Mouse (Mus musculus) forebrain, embryonic 10.5 days (tissue): ENCODE data around the gene Gpr25. TPM values are rescaled to one million over a fixed set of nuclear protein-coding genes. Genes with fewer than 3 reads are reported as not detected.
A peak's percentile ranks its signal among the peaks of the same experiment; 100 is the strongest.

ENCODE experiments used
- DNase-seq: peaks from one replicate; pipeline ENCODE4 v3.0.0-alpha.2; 2017; ENCODE audit warnings: low spot score; ENCODE audit errors: extremely low spot score
- H3K27ac ChIP-seq: fragments of 300-500 bp; sonication (generic); 2 replicates; pipeline ENCODE4 v1.5.1; 2016; ENCODE audit warnings: mild to moderate bottlenecking
- H3K27me3 ChIP-seq: fragments of 300-500 bp; sonication (generic); 2 replicates; pipeline ENCODE4 v1.6.1; 2016; ENCODE audit warnings: mild to moderate bottlenecking; ENCODE audit not compliant: poor library complexity, severe bottlenecking
- H3K36me3 ChIP-seq: fragments of 300-500 bp; sonication (generic); replicated peaks from 2 replicates; pipeline ENCODE4 v1.6.1; 2016; ENCODE audit warnings: mild to moderate bottlenecking, moderate library complexity
- H3K4me1 ChIP-seq: fragments of 300-500 bp; sonication (generic); 2 replicates; pipeline ENCODE4 v1.6.1; 2016
- H3K4me3 ChIP-seq: fragments of 300-500 bp; sonication (generic); 2 replicates; pipeline ENCODE4 v1.5.1; 2016; ENCODE audit warnings: mild to moderate bottlenecking, moderate library complexity
- H3K9me3 ChIP-seq: fragments of 300-500 bp; sonication (generic); 2 replicates; pipeline ENCODE4 v1.6.1; 2016; ENCODE audit warnings: mild to moderate bottlenecking, moderate library complexity
- whole genome bisulfite sequencing: fragments of 180-500 bp; shearing (Covaris S2); methylation state at CpG from one replicate; pipeline ENCODE4 v1.1.7; 2016; 5-methylcytosine and 5-hydroxymethylcytosine counted together
- polyA plus RNA-seq: library from polyadenylated mRNA; unstranded; fragments of >200 nt; fragmentation: Nextera tagmentation; extraction: Ambion mirVana; gene quantifications from 2 replicates; pipeline ENCODE4 v1.2.1, GENCODE M21; 2016

Gpr25 gene
- polyA plus RNA-seq, 1 experiment from 2014 or later: not detected

DNA sequence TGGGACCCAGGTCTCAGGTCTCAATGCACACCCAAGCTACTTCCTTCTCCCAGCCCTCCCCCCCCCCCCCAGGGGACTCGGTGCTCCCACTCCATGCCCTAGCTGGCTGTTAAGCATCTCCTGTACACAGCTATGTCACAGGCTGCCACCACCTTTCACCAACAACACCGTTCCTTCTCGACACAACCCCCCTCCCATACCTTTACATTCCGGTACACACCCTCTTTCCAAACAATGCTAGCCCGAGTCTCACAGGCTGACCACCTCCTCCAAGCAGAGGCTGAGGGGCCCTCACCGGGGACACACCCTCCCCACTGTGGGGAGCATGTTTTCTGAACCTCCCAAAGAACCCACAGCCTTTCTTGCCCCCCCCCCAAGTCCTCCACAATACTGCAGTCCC, 29.1 kb downstream of the Gpr25 start:
- H3K4me1 ChIP-seq: peaks cover 70% of the 10 kb centered on the region

DNA sequence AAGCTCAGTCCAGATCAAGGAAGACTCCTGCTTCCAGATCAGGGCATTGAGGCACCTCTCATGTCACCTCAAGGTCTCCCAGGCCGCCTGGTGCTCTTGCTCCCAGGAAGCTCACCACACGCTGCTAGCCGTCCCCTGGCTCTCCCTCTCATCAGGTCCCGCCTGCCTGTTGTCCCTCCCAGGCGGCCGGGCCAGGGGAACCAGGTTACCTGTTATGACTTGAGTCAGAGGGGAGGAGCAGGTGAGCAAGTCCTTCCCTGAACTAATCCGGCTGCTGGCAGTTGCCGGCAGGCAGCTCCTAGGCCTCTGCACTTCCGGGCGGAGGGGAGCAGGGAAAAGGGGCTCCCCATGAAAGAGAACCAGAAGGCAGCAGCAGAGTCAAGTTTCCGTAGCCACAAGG, 30.5 kb downstream of the Gpr25 start:
- Histone ChIP-seq H3K27ac (peak overlapping the region; percentile 80), H3K27me3 (peaks cover 20% of the 10 kb centered on the region), H3K4me1 (peaks cover 73% of the 10 kb centered on the region), H3K36me3 (peaks cover 33% of the 10 kb centered on the region), H3K4me3 (peak overlapping the region; percentile 72), H3K9me3 (no peaks in the 10 kb centered on the region)
- no peak for DNase-seq
- WGBS: 19% methylated on average over 11 of the region's 11 CpGs

More for the DNA sequence above, 29.1 kb downstream of the Gpr25 start:
- no peak for DNase-seq
- 3% methylated on average over 6 of the region's 6 CpGs for WGBS
- Histone ChIP-seq H3K36me3 (peaks cover 19% of the 10 kb centered on the region), H3K27ac (peak overlapping the region; percentile 80), H3K27me3 (peaks cover 34% of the 10 kb centered on the region), H3K4me3 (peak overlapping the region; percentile 72), H3K9me3 (no peaks in the 10 kb centered on the region)

- no peak for DNase-seq
Observed at GRCm38 (mm10) chr1:136229040-136229373, 31.7 kb downstream of the Gpr25 start.

DNA sequence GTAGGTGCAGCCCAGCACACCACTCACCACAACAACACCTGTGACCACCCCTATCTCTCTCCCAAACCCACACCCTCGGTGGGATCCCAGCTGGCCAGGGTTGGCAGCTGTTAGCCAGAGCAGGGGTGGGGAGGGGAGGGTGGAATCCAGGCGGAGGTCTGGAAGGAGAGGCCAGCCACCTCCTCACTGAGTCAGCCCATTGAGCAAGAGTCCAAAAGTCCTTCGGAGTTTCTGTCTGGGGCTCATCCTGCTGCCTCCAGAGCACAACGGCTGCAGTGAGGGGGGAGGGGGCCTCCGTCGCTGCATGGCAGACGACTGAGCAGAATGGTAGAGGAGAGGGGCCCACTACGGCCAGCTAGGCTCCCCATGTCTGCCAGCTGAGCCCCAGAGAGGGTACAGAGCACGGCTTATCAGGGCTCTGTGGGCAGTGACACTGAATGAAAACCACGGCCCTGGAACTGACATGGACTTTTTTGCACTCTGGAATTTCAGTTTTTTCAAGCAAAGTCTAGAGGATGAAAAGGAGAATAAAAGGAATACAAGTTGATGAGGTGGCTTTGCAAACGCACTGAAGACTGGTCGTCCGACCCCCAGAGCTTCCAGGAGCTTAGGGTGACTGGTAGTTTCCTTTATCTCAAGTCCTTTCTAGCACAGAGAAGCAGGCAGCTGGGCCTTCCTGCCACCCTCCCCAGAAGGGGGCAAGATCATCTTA, 32.2 kb downstream of the Gpr25 start:
- H3K27me3 ChIP-seq: peaks cover 16% of the 10 kb centered on the region; the same call in 1 of the 2 replicates
- no peak for DNase-seq
- peak overlapping the region; percentile 80 for H3K27ac ChIP-seq
- H3K9me3 ChIP-seq: no peaks in the 10 kb centered on the region
- H3K4me3 ChIP-seq: peak overlapping the region; percentile 72; the same call in 1 of the 2 replicates
- peaks cover 57% of the 10 kb centered on the region for H3K4me1 ChIP-seq
- 19% methylated on average over 13 of the region's 13 CpGs for WGBS
- H3K36me3 ChIP-seq: peaks cover 51% of the 10 kb centered on the region

More at GRCm38 (mm10) chr1:136229040-136229373, 31.7 kb downstream of the Gpr25 start:
- Histone ChIP-seq H3K27me3 (peaks cover 16% of the 10 kb centered on the region; the same call in 1 of the 2 replicates), H3K4me3 (peak overlapping the region; percentile 72; the same call in 1 of the 2 replicates), H3K4me1 (peaks cover 62% of the 10 kb centered on the region), H3K9me3 (no peaks in the 10 kb centered on the region), H3K36me3 (peaks cover 45% of the 10 kb centered on the region), H3K27ac (peak overlapping the region; percentile 80)
- WGBS: 7% methylated on average over 6 of the region's 6 CpGs

GRCm38 (mm10) chr1:136227870-136228269, 32.8 kb downstream of the Gpr25 start:
- Histone ChIP-seq H3K36me3 (peaks cover 57% of the 10 kb centered on the region), H3K9me3 (no peaks in the 10 kb centered on the region), H3K4me3 (no peak overlapping the region), H3K27me3 (peaks cover 16% of the 10 kb centered on the region; the same call in 1 of the 2 replicates), H3K4me1 (peaks cover 55% of the 10 kb centered on the region), H3K27ac (peak overlapping the region; percentile 80)
- 81% methylated on average over 4 of the region's 4 CpGs for WGBS
- DNase-seq: no peak

DNA sequence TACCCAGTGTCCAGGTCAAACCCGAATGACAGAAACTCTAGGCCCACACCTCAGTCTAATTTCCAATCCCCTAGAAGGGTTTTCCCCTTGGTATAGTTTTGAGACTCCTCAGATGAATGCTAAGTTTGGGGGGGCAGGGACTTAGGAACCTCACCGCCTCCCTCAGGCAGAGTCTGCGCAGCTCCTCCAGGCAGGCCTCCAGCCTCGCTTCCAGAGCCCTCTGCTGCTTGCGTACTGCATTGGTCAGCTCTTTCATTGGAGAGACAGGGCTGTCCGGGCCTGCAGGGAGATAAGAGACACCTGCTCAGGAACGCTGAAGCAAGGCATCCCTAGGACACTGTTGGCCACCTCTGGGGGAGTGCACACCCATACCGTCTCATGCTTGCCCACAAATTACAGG, 34.0 kb downstream of the Gpr25 start:
- Histone ChIP-seq H3K36me3 (peaks cover 69% of the 10 kb centered on the region), H3K4me1 (peaks cover 43% of the 10 kb centered on the region), H3K4me3 (no peak overlapping the region), H3K27me3 (peaks cover 15% of the 10 kb centered on the region; the same call in 1 of the 2 replicates), H3K27ac (no peak overlapping the region), H3K9me3 (no peaks in the 10 kb centered on the region)
- 93% methylated on average over 8 of the region's 8 CpGs for WGBS
- no peak for DNase-seq

- 97% methylated on average over 8 of the region's 8 CpGs for WGBS
- Histone ChIP-seq H3K27me3 (peaks cover 12% of the 10 kb centered on the region; the same call in 1 of the 2 replicates), H3K9me3 (no peaks in the 10 kb centered on the region), H3K36me3 (peaks cover 77% of the 10 kb centered on the region), H3K4me3 (no peak overlapping the region), H3K27ac (no peak overlapping the region), H3K4me1 (peaks cover 35% of the 10 kb centered on the region)
- DNase-seq: no peak
Observed at GRCm38 (mm10) chr1:136225846-136226245, 34.8 kb downstream of the Gpr25 start.

- H3K9me3 ChIP-seq: no peaks in the 10 kb centered on the region
- H3K4me1 ChIP-seq: peaks cover 15% of the 10 kb centered on the region
- H3K4me3 ChIP-seq: no peak overlapping the region
- H3K36me3 ChIP-seq: peaks cover 97% of the 10 kb centered on the region
- H3K27me3 ChIP-seq: peaks cover 3% of the 10 kb centered on the region; the same call in 1 of the 2 replicates
- DNase-seq: no peak
- 92% methylated on average over 10 of the region's 10 CpGs for WGBS
- no peak overlapping the region for H3K27ac ChIP-seq
Observed at GRCm38 (mm10) chr1:136223758-136224342, 36.8 kb downstream of the Gpr25 start.

- H3K27ac ChIP-seq: no peak overlapping the region
- H3K4me1 ChIP-seq: 0 out of 2 replicates have a peak, but pooled peaks cover 3% of the 10 kb centered on the region
- 96% methylated on average over 10 of the region's 10 CpGs for WGBS
- no peaks in the 10 kb centered on the region for H3K9me3 ChIP-seq
- H3K27me3 ChIP-seq: peaks cover 2% of the 10 kb centered on the region; the same call in 1 of the 2 replicates
- peaks cover 100% of the 10 kb centered on the region for H3K36me3 ChIP-seq
- H3K4me3 ChIP-seq: no peak overlapping the region
- DNase-seq: no peak
Observed at GRCm38 (mm10) chr1:136222386-136222785, 38.3 kb downstream of the Gpr25 start.

DNA sequence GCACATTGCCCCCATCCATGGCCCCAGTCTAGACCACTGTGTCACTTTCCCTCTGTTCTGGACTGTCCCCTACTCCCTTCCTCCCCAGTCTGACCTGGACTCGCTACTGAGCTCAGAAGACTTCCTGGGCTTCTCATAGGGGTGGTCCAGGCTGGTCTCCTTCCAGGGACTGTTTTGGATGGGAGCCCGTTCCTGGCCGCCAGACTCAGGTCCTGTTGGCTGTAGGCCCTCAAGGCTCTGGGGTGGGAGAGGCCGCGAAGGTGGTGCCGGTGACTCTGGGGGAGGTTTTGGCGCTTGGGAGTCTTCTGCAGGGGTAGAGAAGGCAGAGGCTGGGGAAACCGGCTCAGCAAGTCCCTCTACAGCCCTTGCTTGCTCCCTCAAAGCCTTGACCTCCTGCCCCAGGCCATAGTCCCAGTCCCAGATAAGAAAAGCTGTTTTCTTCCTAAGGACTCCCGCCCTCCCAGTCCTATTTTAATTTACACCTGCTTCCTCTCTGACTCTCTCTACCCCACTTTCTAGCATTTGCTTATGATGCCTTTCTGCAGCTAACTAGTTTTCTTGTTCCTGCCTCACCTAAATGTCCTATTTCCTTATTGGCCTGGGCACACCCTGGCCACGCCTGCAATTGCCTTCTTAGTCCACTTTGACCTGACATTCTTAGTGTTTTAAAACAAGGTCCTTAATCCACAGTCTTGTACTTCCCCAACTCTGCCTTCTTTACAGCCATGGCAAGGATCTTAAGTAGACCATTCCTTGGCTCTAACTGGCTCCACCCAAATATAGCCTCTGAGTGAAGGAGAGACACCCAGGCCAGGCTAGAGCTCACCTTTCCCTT, 40.4 kb downstream of the Gpr25 start:
- Histone ChIP-seq H3K9me3 (no peaks in the 10 kb centered on the region), H3K36me3 (peaks cover 100% of the 10 kb centered on the region), H3K27ac (no peak overlapping the region), H3K4me3 (no peak overlapping the region), H3K27me3 (no peaks in the 10 kb centered on the region), H3K4me1 (no peaks in the 10 kb centered on the region)
- 80% methylated on average over 10 of the region's 10 CpGs for WGBS
- no peak for DNase-seq

GRCm38 (mm10) chr1:136214304-136214703, 46.4 kb downstream of the Gpr25 start:
- Histone ChIP-seq H3K4me1 (no peaks in the 10 kb centered on the region), H3K9me3 (no peaks in the 10 kb centered on the region), H3K36me3 (peaks cover 88% of the 10 kb centered on the region), H3K4me3 (no peak overlapping the region), H3K27ac (no peak overlapping the region), H3K27me3 (no peaks in the 10 kb centered on the region)
- DNase-seq: no peak
- WGBS: 88% methylated on average over 15 of the region's 15 CpGs

DNA sequence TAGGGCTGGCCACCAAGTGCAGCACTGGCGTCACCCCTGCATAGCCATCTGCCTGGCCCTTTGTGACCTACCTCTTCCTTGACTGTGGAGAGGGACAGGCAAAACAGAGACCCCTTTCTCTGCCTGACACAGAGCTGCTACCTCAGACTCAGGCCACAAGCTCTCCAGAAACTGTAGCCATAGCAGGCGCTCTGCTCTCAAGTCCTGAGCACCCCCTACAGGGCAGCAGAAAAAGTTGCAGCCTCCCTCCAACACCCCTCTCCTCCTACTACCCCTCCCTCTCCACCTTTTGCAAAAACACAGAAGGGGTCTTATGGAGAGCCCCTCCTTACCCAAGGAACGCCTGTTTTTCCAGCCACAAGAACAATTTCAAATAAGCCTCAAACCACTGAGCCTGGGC, 47.9 kb downstream of the Gpr25 start, which contains the start of gene Mroh3:
TSS of gene Mroh3 (minus strand) at position 26 of the 400 bp plus-strand sequence.
- Histone ChIP-seq H3K27me3 (no peaks in the 10 kb centered on the region), H3K4me3 (no peak within 1 kb of the TSS), H3K4me1 (no peaks in the 10 kb centered on the region), H3K36me3 (peaks cover 80% of the 10 kb centered on the region), H3K9me3 (no peaks in the 10 kb centered on the region), H3K27ac (no peak within 1 kb of the TSS)
- peak; percentile 36 for DNase-seq
- 38% methylated on average over 3 of the region's 3 CpGs for WGBS
